Mouse (Mus musculus) megakaryocyte-erythroid progenitor cell, adult 5 weeks (primary cell): ENCODE results near the gene Oog3. TPM values are rescaled to one million over a fixed set of nuclear protein-coding genes. Genes with fewer than 3 reads are reported as not detected.

Experiments used
- polyA plus RNA-seq: library from polyadenylated mRNA; stranded (reverse); fragments of >175 nt; gene quantifications from 2 replicates; pipeline ENCODE4 v1.2.3, GENCODE M21; 2012

The Oog3 gene
- not detected in 2 replicates for polyA plus RNA-seq

DNA sequence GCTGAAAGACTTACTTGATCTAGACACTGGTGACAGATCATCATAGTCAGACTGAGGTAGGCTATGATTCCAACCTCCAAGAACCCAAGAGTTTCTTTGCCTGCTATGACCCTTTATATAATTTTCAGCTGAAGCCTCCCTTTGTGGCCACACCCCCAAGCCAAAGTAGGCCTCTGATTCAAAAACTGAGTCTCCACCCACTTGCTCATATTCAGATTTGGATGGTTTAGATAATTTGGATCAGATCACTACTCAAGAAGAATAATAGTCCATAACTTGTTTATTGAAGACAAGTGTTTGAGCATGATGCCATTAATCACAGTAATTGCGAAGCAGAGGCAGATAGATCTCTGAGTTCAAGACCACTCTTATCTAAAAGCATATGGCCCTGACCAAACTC, at the start of gene Oog3:
Gene Oog3 (minus strand): TSS at position 101 of the 400 bp plus-strand sequence.

DNA sequence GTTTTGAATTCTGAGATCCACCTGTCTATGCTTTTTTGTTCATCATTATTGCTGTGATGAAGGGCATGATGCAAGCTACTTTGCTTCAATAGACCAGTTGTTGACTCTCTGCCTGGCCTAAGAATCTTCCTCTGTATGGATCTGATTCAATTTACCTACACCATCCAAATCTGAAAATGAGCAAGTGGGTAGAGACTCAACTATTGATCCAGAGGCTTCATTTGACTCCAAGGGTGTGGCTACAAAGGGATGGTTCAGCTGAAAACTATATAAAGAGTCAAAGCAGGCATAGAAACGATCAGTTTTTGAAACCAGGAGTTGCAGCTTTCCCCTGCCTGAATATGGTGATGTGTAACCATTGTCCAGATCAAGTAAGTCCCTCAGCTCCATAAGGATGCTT, 28.0 kb upstream of the Oog3 start, which contains the start of gene Oog2:
Gene Oog2 (plus strand): TSS at position 301 of the 400 bp plus-strand sequence.

Other genes starting within 250 kb of the Oog3 start
- not detected in 2 replicates for gene Pramef25, start 211.6 kb downstream of the Oog3 start, polyA plus RNA-seq
- not detected in 2 replicates for gene Gm13101, start 195.7 kb downstream of the Oog3 start, polyA plus RNA-seq
- not detected in 2 replicates for gene Pramef17, start 168.3 kb downstream of the Oog3 start, polyA plus RNA-seq
- not detected in 2 replicates for gene Pramel4, start 103.5 kb downstream of the Oog3 start, polyA plus RNA-seq
- not detected in 2 replicates for gene Gm13102, start 56.2 kb downstream of the Oog3 start, polyA plus RNA-seq
- not detected in 2 replicates for gene Oog2, start 28.1 kb upstream of the Oog3 start, polyA plus RNA-seq
- gene C87977, start 50.7 kb upstream of the Oog3 start, polyA plus RNA-seq, result not detected in 2 replicates
- gene Pramel5, start 117.8 kb upstream of the Oog3 start, polyA plus RNA-seq, result not detected in 2 replicates
- gene Gm13128, start 167.6 kb upstream of the Oog3 start, polyA plus RNA-seq, result not detected in 2 replicates
- gene Gm13119, start 195.3 kb upstream of the Oog3 start, polyA plus RNA-seq, result not detected in 2 replicates
- gene Pramef20, start 215.3 kb upstream of the Oog3 start, polyA plus RNA-seq, result not detected in 2 replicates
- not detected in 2 replicates for gene Pramef12, start 245.8 kb upstream of the Oog3 start, polyA plus RNA-seq